Mouse (Mus musculus): Measurements from ENCODE around the gene Olfr1252.

Gene Olfr1252

DNA sequence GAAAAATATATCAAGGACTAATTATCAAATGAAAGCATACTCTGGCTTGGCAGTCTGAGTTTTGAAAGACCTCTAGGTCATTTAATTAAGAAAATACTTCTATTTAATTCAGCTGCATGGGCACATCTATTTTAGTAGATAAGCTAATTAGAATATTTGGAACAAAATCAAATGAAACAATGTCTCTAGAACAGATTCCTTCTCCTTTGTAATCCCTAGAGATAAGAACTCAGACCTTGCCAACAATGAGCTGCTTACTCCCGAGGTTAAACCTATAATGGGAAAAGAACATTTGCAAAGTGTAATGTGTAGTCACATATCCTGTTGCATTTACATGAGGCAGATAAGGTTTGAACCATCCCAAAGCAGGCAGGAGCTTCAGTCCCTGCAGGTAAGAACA lies at the start of gene Olfr1252:
TSS of gene Olfr1252 (minus strand) at position 101 of the 400 bp plus-strand sequence.
- no peak for DNase-seq (ENCODE audit: low spot score)

DNA sequence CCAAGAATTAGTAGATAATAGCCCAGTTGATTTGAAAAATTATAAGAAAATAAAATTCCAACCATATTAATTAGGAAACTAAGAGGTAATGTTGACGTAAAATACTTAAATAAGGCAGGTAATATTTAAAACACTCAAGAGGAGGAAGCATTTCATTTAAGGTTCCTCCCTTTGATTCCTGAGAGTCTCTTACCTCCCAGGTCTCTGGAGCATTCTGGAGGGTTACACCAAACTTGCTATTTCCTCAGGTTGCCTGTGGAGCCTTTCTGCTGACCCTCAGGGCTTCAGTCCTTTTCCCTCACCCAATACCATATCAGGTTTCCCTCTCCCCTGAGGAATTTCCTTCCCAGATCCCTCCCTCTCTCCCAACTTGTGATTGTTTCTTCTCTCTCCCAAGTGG lies 32.2 kb upstream of the Olfr1252 start, which contains the start of gene Olfr1253:
TSS of gene Olfr1253 (minus strand) at position 101 of the 400 bp plus-strand sequence.
- no peak for DNase-seq (ENCODE audit: low spot score)

DNA sequence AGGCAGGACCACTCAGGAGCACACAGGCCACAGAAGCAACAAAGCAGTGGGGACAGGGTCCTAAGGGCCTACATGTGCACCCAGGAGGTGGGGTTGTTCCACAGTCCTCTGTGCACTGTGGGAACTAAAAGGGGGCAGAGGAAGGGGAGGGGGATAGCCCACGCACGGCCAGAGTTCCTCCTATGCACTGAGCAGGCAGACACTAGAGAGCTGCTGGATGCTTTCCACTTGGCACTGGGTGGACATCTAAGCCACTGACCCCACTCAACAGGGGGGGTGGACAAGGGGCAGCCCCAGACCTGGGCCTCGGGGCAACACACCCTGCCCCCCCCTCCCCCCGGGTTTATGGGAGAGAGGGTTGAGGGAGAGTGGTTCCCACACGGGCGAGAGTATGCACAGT lies 32.8 kb downstream of the Olfr1252 start:
- DNase-seq (ENCODE audit: low spot score), result no peak

DNA sequence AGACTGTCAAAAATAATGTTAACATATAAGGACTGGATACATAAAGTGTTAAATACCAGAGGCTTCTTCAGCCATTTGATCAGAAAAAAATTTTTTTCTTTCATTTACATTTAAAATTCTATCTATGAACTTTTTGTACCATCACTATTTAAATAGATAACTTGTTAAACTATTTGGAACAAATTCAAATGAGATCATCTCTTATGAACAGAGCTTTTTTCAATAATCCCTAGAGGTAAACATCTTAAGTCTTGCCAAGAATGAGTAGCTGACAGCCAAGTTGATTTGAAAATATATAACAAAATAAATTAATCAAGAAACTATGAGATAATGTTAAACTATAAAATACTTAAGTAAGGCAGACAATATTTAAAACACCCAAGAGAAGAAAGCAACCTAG lies 53.0 kb downstream of the Olfr1252 start, which contains the start of gene Olfr1251:
TSS of gene Olfr1251 (minus strand) at position 101 of the 400 bp plus-strand sequence.
- no peak for DNase-seq (ENCODE audit: low spot score)
